Mouse (Mus musculus) stomach, postnatal 0 days (tissue): ENCODE measurements around the gene Tanc1.

Experiments used
- CTCF ChIP-seq: IDR thresholded peaks from 2 replicates; pipeline ENCODE4 v1.5.1; 2016; ENCODE audit warnings: antibody characterized with exemption, low read depth, mild to moderate bottlenecking, moderate library complexity
- EP300 ChIP-seq: optimal IDR thresholded peaks from 2 replicates; pipeline ENCODE3; 2016; ENCODE audit warnings: antibody characterized with exemption

GRCm38 (mm10) chr2:59761183-59761582, 149.3 kb downstream of the Tanc1 start:
- no peak for TF ChIP-seq EP300
- TF ChIP-seq CTCF = no peak
